Mouse (Mus musculus) forebrain, embryonic 14.5 days (tissue): ENCODE measurements around the gene Cux1. TPM values are rescaled to one million over a fixed set of nuclear protein-coding genes. Genes with fewer than 3 reads are reported as not detected.

Experiments used
- ATAC-seq: fragments of 200-750 bp; cut with Nextera tagmentation; 2 replicates; pipeline ENCODE4 v1.8.0; 2017; ENCODE audit warnings: mild to moderate bottlenecking, moderate library complexity
- DNase-seq: peaks from one replicate; pipeline ENCODE4 v3.0.0-alpha.2; 2015; ENCODE audit warnings: low spot score
- H3K27ac ChIP-seq: fragments of 300-500 bp; sonication (generic); 2 replicates; pipeline ENCODE4 v1.5.1; 2014; ENCODE audit warnings: low read depth, mild to moderate bottlenecking, control low read depth, low read length, moderate library complexity
- H3K27me3 ChIP-seq: fragments of 300-500 bp; sonication (generic); replicated peaks from 2 replicates; pipeline ENCODE4 v1.6.1; 2014; ENCODE audit warnings: low read length, control low read depth, mixed read lengths; ENCODE audit not compliant: control insufficient read depth, insufficient read depth
- H3K36me3 ChIP-seq: fragments of 300-500 bp; sonication (generic); 2 replicates; pipeline ENCODE4 v1.6.1; 2014; ENCODE audit warnings: low read length, control low read depth; ENCODE audit not compliant: control insufficient read depth, insufficient read depth
- H3K4me1 ChIP-seq: fragments of 300-500 bp; sonication (generic); 2 replicates; pipeline ENCODE4 v1.6.1; 2014; ENCODE audit warnings: antibody characterized with exemption, low read length, control low read depth; ENCODE audit not compliant: control insufficient read depth, insufficient read depth
- H3K4me2 ChIP-seq: fragments of 300-500 bp; sonication (generic); 2 replicates; pipeline ENCODE4 v1.6.1; 2014; ENCODE audit warnings: mild to moderate bottlenecking, control low read depth, low read length
- H3K4me3 ChIP-seq: fragments of 300-500 bp; sonication (generic); 2 replicates; pipeline ENCODE4 v1.5.1; 2014; ENCODE audit warnings: low read depth, low read length, control low read depth
- H3K9ac ChIP-seq: fragments of 300-500 bp; sonication (generic); 2 replicates; pipeline ENCODE4 v1.6.1; 2014; ENCODE audit warnings: mild to moderate bottlenecking, low read length, control low read depth, moderate library complexity
- H3K9me3 ChIP-seq: fragments of 300-500 bp; sonication (generic); replicated peaks from 2 replicates; pipeline ENCODE4 v1.6.1; 2016; ENCODE audit warnings: low read length, control low read depth, mixed read lengths; ENCODE audit not compliant: control insufficient read depth
- WGBS: fragments of 180-500 bp; shearing (Covaris S2); extraction: QIAGEN DNeasy Blood & Tissue Kit; methylation state at CpG from one replicate; pipeline ENCODE4 v1.1.7; 2014; 5-methylcytosine and 5-hydroxymethylcytosine counted together
- polyA plus RNA-seq: library from polyadenylated mRNA; unstranded; fragments of >200 nt; fragmentation: Nextera tagmentation; extraction: Ambion mirVana; gene quantifications from 2 replicates; pipeline ENCODE4 v1.2.1, GENCODE M21; 2014

Gene Cux1
- polyA plus RNA-seq, 1 experiment from 2014 or later = 89.6 TPM

DNA sequence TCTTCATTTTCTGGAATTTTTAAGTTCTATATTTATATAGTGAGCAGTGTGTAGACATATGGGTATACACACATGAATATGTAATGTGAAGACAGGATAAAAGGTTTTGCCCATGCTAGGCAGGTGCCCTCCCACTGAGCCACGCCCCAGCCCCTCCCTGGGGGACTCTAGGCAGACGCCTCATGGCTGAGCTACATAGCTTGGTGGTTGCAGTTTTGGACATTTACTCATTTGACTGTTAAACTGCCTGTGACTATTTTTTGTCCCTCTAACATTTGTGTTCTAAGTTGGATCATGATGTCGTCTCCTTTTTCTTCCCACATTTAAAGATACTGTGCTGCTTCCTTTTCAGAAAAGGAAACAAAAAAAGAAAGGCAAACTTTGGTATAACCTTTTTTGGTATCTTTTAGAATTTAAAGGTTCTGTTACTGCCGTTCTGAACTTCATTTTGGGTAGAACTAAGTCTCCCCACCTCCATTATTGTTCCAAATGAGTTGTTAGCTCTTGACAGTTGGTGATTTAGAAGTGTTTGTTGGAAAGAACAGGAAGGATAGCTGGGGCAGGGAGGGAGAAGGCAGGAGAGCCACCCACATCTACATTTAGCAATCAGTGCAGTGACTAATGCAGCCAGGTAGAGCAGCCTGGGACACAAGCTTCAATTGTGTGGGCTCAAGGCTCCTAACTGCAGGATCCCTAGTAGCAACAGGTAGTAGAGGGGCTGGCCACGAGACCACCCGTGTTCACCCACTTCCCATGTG, 204.6 kb downstream of the Cux1 start:
- 93% methylated on average over 6 of the region's 6 CpGs for WGBS
- H3K27me3 ChIP-seq = no peaks in the 10 kb centered on the region
- H3K4me1 ChIP-seq = no peaks in the 10 kb centered on the region
- no peaks in the 10 kb centered on the region for H3K9me3 ChIP-seq
- H3K9ac ChIP-seq = no peak overlapping the region
- peaks cover 36% of the 10 kb centered on the region for H3K36me3 ChIP-seq
- H3K27ac ChIP-seq = no peak overlapping the region
- ATAC-seq (no peak), DNase-seq (no peak)
- H3K4me3 ChIP-seq = no peak overlapping the region
- no peak overlapping the region for H3K4me2 ChIP-seq

DNA sequence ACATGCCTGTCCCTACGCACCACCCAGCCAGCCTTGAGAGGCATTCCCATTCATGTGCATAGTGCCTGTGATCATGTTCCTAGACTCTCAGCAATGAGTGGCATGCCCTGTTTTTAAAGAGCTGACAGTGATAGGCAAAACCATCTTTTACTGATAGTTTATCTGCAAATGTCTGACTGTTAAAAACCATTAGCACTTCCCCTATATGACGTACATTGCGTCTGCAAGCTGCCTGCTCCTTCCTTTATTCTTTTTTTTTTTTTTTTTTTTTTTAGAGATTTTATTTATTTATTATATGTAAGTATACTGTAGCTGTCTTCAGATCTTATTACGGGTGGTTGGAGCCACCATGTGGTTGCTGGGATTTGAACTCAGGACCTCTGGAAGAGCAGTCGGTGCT, 205.3 kb downstream of the Cux1 start:
- H3K9me3 ChIP-seq = no peaks in the 10 kb centered on the region
- no peak for DNase-seq
- 96% methylated on average over 5 of the region's 5 CpGs for WGBS
- no peak overlapping the region for H3K27ac ChIP-seq
- no peak for ATAC-seq
- peaks cover 36% of the 10 kb centered on the region for H3K36me3 ChIP-seq
- H3K4me2 ChIP-seq = no peak overlapping the region
- no peaks in the 10 kb centered on the region for H3K4me1 ChIP-seq
- no peak overlapping the region for H3K9ac ChIP-seq
- no peak overlapping the region for H3K4me3 ChIP-seq
- H3K27me3 ChIP-seq = no peaks in the 10 kb centered on the region

DNA sequence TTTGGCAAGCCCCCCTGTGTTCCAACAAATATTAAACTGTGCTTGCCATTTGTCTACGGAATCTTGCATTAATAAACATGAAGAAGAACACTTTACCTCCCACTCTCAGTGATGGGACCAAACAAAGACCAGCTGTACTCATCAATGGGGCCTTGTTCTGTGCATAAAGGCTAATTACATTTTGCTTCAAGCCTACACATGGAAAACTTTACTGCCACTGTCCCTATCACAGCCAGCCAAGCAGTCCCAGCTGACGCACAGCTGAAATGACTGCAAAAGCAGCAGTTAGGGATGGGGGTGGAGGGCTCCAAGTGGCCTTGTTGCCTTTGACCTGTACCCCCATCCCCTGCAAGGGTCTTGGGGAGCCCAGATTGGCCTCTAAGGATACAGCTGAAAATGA, 210.1 kb downstream of the Cux1 start:
- peaks cover 2% of the 10 kb centered on the region; the same call in 1 of the 2 replicates for H3K4me1 ChIP-seq
- DNase-seq (peak; percentile 70), ATAC-seq (peak; percentile 86)
- no peak overlapping the region for H3K4me3 ChIP-seq
- WGBS = 27% methylated on average over 2 of the region's 2 CpGs
- H3K27me3 ChIP-seq = no peaks in the 10 kb centered on the region
- H3K4me2 ChIP-seq = no peak overlapping the region
- no peaks in the 10 kb centered on the region for H3K9me3 ChIP-seq
- no peak overlapping the region for H3K9ac ChIP-seq
- peaks cover 35% of the 10 kb centered on the region for H3K36me3 ChIP-seq
- H3K27ac ChIP-seq = peak overlapping the region; percentile 60; the same call in 1 of the 2 replicates

DNA sequence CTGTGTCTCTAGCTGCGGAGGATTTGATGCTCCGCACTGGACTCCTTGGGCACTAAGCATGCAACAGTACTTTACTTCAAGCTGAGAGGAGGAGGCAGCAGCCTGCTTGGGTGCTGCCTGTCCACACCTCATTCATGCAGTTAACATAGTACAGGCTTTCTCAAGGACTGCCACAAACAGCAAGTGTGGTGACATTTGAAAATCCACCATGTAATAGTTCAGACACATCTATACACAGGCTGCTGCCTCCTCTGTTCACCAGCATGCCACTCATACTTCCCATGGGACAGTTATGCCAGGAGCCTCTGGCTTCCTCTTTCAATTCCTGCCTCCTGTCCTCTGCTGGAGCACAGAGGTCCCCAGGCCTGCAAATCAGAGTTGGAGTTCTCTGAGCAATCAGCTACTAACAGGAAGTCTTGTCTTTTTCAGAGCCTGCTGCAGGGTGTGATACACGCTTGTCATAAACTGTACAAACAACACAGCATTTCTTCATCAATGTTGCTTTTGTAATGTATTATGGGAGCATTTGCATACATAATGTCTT, 211.6 kb downstream of the Cux1 start:
- DNase-seq (no peak), ATAC-seq (no peak)
- Histone ChIP-seq H3K9ac (no peak overlapping the region), H3K4me2 (no peak overlapping the region), H3K4me1 (peaks cover 2% of the 10 kb centered on the region; the same call in 1 of the 2 replicates), H3K27me3 (no peaks in the 10 kb centered on the region), H3K4me3 (no peak overlapping the region), H3K36me3 (peaks cover 33% of the 10 kb centered on the region), H3K27ac (no peak overlapping the region), H3K9me3 (no peaks in the 10 kb centered on the region)
- WGBS = 91% methylated on average over 3 of the region's 3 CpGs

- no peak overlapping the region for H3K4me3 ChIP-seq
- H3K4me1 ChIP-seq = peaks cover 2% of the 10 kb centered on the region; the same call in 1 of the 2 replicates
- no peaks in the 10 kb centered on the region for H3K27me3 ChIP-seq
- H3K4me2 ChIP-seq = no peak overlapping the region
- DNase-seq (peak; percentile 32), ATAC-seq (no peak)
- H3K9me3 ChIP-seq = no peaks in the 10 kb centered on the region
- peaks cover 25% of the 10 kb centered on the region for H3K36me3 ChIP-seq
- no peak overlapping the region for H3K9ac ChIP-seq
- 59% methylated on average over 6 of the region's 6 CpGs for WGBS
- H3K27ac ChIP-seq = no peak overlapping the region
Measured at GRCm38 (mm10) chr5:136354729-136355128, 212.6 kb downstream of the Cux1 start.

GRCm38 (mm10) chr5:136353114-136353513, 214.2 kb downstream of the Cux1 start:
- ATAC-seq = no peak
- H3K9me3 ChIP-seq = no peaks in the 10 kb centered on the region
- 17% methylated on average over 8 of the region's 8 CpGs for WGBS
- DNase-seq = peak; percentile 33
- no peak overlapping the region for H3K4me3 ChIP-seq
- no peak overlapping the region for H3K4me2 ChIP-seq
- H3K36me3 ChIP-seq = peaks cover 14% of the 10 kb centered on the region
- H3K27me3 ChIP-seq = no peaks in the 10 kb centered on the region
- H3K4me1 ChIP-seq = peaks cover 2% of the 10 kb centered on the region; the same call in 1 of the 2 replicates
- no peak overlapping the region for H3K9ac ChIP-seq
- H3K27ac ChIP-seq = no peak overlapping the region

- Histone ChIP-seq H3K4me3 (no peak overlapping the region), H3K36me3 (peaks cover 33% of the 10 kb centered on the region), H3K27me3 (no peaks in the 10 kb centered on the region), H3K4me1 (no peaks in the 10 kb centered on the region), H3K4me2 (no peak overlapping the region), H3K9ac (no peak overlapping the region), H3K27ac (no peak overlapping the region), H3K9me3 (no peaks in the 10 kb centered on the region)
- no peak for DNase-seq
- ATAC-seq = no peak
- 90% methylated on average over 15 of the region's 15 CpGs for WGBS
Measured at GRCm38 (mm10) chr5:136343156-136343890, 224.0 kb downstream of the Cux1 start.

- DNase-seq (no peak), ATAC-seq (no peak)
- H3K36me3 ChIP-seq = peaks cover 67% of the 10 kb centered on the region
- no peaks in the 10 kb centered on the region for H3K9me3 ChIP-seq
- no peak overlapping the region for H3K27ac ChIP-seq
- no peak overlapping the region for H3K4me2 ChIP-seq
- no peak overlapping the region for H3K9ac ChIP-seq
- H3K27me3 ChIP-seq = no peaks in the 10 kb centered on the region
- WGBS = 93% methylated on average over 4 of the region's 4 CpGs
- no peak overlapping the region for H3K4me3 ChIP-seq
- H3K4me1 ChIP-seq = no peaks in the 10 kb centered on the region
Measured at GRCm38 (mm10) chr5:136336798-136337527, 230.3 kb downstream of the Cux1 start.
